Mouse (Mus musculus) gastrocnemius, adult 2 months (tissue): ENCODE results near the gene Fgf11. TPM values are rescaled to one million over a fixed set of nuclear protein-coding genes. Genes with fewer than 3 reads are reported as not detected.

Experiments
- DNase-seq: peaks from one replicate; pipeline ENCODE4 v3.0.0; 2022
- H3K27ac ChIP-seq: fragments of 200-600 bp; 2 replicates; pipeline ENCODE4 v1.8.1; 2022; ENCODE audit warnings: mild to moderate bottlenecking
- H3K4me3 ChIP-seq: fragments of 200-600 bp; 2 replicates; pipeline ENCODE4 v1.8.1; 2022; ENCODE audit warnings: mild to moderate bottlenecking, moderate library complexity
- CTCF ChIP-seq: fragments of 200-600 bp; IDR thresholded peaks from 2 replicates; pipeline ENCODE4 v1.8.1; 2022; ENCODE audit warnings: antibody characterized with exemption, mild to moderate bottlenecking, moderate library complexity
- intact Hi-C: fragments of 180-260 bp; cut with DNase I; formaldehyde crosslinking; loops from one replicate; pipeline ENCODE4 v1.15.1; 2025
- total RNA-seq, 2 experiments: library from RNA; stranded (reverse); gene quantifications; 2 replicates each; pipeline ENCODE4 v1.2.3; 2021

Gene Fgf11
- total RNA-seq, 2 experiments from 2014 or later: 3.9 to 4.7 TPM

DNA sequence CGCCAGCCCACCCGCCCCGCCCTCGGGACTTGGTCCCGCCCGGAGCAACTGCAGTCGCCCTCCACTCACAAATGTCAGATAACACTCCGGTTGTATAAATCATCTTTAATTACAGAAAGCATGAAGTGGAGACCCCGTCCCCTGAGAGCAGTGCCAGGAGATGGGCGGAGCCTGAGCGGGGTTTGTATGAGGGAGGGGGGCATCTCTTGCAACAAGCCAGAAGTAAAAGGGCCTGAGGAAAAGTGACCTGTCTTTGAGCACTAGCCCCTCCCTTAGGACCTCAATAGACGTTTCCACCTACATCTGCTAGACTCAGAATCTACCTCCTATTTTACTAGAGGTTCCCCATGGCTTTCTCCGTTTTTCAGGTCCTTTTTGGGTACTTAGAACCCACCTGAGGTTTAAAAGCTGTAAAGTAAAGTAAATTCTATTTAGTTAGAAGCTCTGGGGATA lies 5.6 kb downstream of the Fgf11 start:
- Histone ChIP-seq H3K27ac (peak overlapping the region; percentile 97), H3K4me3 (peak overlapping the region; percentile 79)
- intact Hi-C loops: loop anchor here (1.0 kb wide), 1 partner anchor 37 kb away; no protein-coding TSS in a partner anchor
- TF ChIP-seq CTCF: no peak
- DNase-seq: no peak

GRCm38 (mm10) chr11:69795168-69795982 lies 6.3 kb downstream of the Fgf11 start, which contains the start of gene Chrnb1:
Gene Chrnb1, minus strand, starts transcription at chr11:69795943.
- intact Hi-C loops: loop anchor here (1.0 kb wide), 1 partner anchor 36 kb away; no protein-coding TSS in a partner anchor
- TF ChIP-seq CTCF: no peak
- DNase-seq: peak; percentile 97
- peak within 1 kb of the TSS; percentile 97 for H3K27ac ChIP-seq
- peak within 1 kb of the TSS; percentile 79 for H3K4me3 ChIP-seq

DNA sequence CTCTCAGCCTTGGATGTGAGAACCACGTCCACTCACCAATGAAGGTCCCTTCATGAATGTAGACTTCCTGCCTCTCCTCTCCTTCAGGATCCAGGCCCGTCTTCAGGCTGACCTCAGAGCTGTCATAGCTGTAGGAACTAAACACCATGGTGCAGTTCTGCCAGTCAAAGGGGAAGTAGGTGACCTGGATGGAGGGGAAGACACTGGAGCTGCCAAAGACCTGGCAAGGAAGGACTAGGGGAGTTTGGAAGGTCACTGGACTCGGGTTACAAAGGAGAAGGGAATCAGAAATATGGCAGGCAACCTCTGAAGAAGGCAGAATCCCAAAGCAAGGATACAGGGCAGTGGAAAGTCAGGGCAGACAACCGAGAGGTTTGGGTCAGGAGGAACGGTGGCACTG lies 8.2 kb downstream of the Fgf11 start:
- H3K27ac ChIP-seq: peak overlapping the region; percentile 79
- no peak for TF ChIP-seq CTCF
- intact Hi-C loops: no loop called here
- peak; percentile 62 for DNase-seq
- peak overlapping the region; percentile 13; the same call in 1 of the 2 replicates for H3K4me3 ChIP-seq

GRCm38 (mm10) chr11:69791420-69791819 lies 10.2 kb downstream of the Fgf11 start:
- no peak for TF ChIP-seq CTCF
- DNase-seq: no peak
- Histone ChIP-seq H3K27ac (no peak overlapping the region), H3K4me3 (no peak overlapping the region)
- intact Hi-C loops: loop anchor here (2.0 kb wide), 1 partner anchor 17 kb away; no protein-coding TSS in a partner anchor

DNA sequence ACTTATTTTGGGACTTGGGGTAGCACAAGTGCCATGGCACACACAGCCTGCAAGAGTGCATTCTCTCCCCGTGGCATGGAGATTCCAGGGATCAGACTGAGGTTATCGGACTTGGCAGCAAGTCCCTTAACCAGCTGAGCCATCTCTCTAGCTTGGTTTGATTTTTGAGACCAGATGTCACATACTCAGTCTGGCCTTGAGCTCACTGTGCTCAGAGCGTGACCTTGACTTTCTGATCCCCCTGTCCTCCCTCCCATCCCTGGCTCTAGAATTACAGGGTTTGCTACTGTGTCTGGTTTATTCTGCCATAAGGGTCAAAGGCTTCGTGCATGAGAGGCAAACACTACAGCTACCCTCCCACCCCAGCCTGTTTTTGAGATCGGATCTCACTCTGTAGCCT lies 12.2 kb downstream of the Fgf11 start:
- H3K4me3 ChIP-seq: no peak overlapping the region
- H3K27ac ChIP-seq: no peak overlapping the region
- intact Hi-C loops: no loop called here
- no peak for DNase-seq
- TF ChIP-seq CTCF: no peak

GRCm38 (mm10) chr11:69787306-69787705 lies 14.4 kb downstream of the Fgf11 start:
- no peak overlapping the region for H3K27ac ChIP-seq
- H3K4me3 ChIP-seq: no peak overlapping the region
- TF ChIP-seq CTCF: no peak
- no peak for DNase-seq
- intact Hi-C loops: no loop called here

GRCm38 (mm10) chr11:69784793-69785272 lies 16.8 kb downstream of the Fgf11 start:
- no peak for TF ChIP-seq CTCF
- Histone ChIP-seq H3K27ac (peak overlapping the region; percentile 43), H3K4me3 (peak overlapping the region; percentile 57)
- intact Hi-C loops: no loop called here
- peak; percentile 52 for DNase-seq

DNA sequence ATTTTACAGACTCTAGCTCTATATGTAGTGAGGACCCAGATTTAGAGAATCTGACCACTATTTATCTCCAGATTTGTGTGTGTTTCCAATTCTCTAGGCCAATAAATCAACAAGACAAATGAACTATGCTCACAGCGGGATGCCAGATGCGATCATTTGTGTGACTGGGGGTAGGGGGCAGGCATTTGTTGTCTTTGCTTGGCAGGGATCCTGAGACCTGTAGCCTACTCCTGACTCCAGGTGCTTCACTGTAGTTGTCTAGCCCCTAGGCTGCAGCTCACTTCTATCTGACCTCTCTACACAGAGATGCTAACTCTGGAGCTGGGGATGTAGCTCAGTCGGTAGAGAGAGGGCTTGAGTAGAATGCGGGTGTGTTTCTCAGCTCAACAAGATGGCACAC lies 19.8 kb downstream of the Fgf11 start:
- Histone ChIP-seq H3K4me3 (no peak overlapping the region), H3K27ac (no peak overlapping the region)
- intact Hi-C loops: no loop called here
- no peak for TF ChIP-seq CTCF
- DNase-seq: no peak

DNA sequence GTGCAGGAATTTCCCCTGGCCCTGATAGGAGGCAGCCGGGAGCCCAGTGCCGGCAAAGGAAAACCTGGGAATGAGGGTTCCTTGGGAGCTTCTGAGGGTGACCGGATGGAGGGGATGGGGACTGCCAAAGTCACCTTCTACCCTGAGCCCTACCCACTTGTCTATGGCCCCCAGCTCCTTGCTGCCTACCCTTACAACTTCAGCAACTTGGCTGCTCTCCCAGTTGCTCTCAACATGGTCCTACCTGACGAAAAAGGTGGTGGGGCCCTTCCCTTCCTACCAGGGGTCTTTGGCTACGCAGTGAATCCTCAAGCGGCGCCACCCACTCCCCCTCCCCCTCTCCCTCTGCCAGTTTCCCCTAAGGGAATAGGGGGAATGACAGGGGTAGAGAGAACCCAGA lies 22.7 kb downstream of the Fgf11 start:
- Histone ChIP-seq H3K4me3 (no peak overlapping the region), H3K27ac (no peak overlapping the region)
- intact Hi-C loops: no loop called here
- no peak for TF ChIP-seq CTCF
- no peak for DNase-seq

DNA sequence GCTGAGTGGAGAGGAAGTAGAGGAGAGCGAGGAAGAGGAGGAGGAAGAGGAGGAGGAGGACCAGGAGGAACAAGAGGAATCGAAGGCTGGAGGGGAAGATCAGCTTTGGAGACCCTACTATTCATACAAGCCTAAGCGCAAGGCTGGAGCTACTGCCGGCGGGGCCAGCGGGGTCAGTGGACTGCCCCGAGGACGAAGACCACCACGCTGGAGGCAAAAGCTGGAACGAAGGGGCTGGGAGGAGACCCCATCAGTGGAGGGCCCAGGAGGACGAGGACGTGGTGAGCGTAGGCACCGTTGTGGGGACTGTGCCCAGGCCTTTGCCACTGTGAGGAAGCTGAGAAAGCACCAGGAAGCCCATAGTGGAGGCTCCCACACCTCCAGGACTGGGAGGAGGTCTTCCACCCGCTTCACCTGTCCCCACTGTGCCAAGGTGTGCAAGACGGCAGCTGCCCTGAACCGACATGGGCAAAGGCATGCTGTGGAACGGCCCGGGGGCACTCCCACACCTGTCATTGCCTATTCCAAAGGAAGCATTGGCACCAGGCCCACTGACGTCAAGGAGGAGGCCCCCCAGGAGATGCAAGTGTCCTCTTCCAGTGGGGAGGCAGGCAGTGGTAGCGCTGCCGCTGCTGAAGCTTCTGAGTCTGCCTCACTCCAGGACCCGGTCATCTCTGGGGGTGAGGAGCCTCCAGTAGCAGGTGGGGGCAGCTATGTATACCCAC lies 23.2 kb downstream of the Fgf11 start:
- no peak for TF ChIP-seq CTCF
- Histone ChIP-seq H3K27ac (no peak overlapping the region), H3K4me3 (no peak overlapping the region)
- intact Hi-C loops: no loop called here
- no peak for DNase-seq

DNA sequence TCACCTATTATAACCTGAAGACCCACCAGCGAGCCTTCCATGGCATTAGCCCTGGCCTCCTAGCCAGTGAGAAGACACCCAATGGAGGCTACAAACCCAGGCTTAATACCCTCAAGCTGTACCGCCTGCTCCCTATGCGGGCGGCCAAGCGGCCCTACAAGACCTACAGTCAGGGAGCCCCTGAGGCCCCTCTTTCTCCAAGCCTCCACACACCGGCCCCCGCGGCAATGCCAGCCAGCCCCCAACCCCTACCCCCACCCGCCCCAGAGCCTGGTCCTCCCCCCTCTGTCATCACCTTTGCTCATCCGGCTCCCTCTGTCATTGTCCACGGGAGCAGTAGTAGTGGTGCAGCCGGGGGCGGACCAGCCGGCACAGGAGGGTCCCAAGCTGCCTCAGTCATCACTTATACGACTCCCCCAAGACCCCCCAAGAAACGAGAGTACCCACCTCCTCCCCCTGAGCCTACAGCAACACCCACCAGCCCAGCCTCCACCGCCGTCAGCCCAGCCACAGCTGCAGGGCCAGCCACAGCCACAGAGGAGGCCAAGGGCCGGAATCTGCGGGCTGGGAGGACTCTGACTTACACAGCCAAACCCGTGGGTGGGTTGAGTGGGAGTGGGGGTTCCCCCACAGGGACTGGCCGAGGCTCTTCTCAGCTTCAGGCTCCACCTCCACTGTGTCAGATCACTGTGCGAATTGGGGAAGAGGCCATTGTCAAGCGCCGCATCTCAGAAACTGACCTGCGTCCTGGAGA lies 24.0 kb downstream of the Fgf11 start:
- TF ChIP-seq CTCF: no peak
- DNase-seq: no peak
- no peak overlapping the region for H3K27ac ChIP-seq
- intact Hi-C loops: no loop called here
- H3K4me3 ChIP-seq: no peak overlapping the region

DNA sequence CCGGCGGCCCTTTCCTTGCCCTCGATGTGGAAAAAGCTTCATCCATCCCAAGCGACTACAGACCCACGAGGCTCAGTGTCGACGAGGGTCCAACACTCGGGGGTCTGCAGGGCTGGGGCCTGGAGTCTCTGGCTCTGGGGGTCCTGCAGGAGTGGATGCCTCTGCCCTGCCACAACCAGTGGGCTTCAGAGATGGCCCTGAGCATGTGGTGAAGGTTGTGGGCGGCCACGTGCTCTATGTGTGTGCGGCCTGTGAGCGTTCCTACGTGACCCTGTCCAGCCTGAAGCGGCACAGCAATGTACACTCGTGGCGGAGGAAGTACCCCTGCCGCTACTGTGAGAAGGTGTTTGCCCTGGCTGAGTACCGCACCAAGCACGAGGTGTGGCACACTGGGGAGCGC lies 25.2 kb downstream of the Fgf11 start:
- no peak for DNase-seq
- no peak for TF ChIP-seq CTCF
- intact Hi-C loops: no loop called here
- no peak overlapping the region for H3K4me3 ChIP-seq
- H3K27ac ChIP-seq: no peak overlapping the region
